Mouse (Mus musculus) c-Kit-positive CD71-positive TER-119-negative erythroid progenitor cells, embryonic 14.5 days (primary cell): ENCODE measurements at regions not wholly inside any gene's neighbourhood (a gene's known extent, or its start where the extent isn't known, plus 50 kb on each side); places are given as distances from the start of the nearest gene placed in this dataset.

Experiments
- DNase-seq: peaks from one replicate; pipeline ENCODE4 v3.0.0-alpha.2; 2013; ENCODE audit warnings: low read depth

- DNase-seq, result no peak
Observed at GRCm38 (mm10) chr12:68879425-68879824, 279.6 kb downstream of the Rps29 start.

- DNase-seq, result no peak
Observed at GRCm38 (mm10) chr12:68871259-68871658, 287.7 kb downstream of the Rps29 start.

GRCm38 (mm10) chr12:68862991-68863356 lies 296.0 kb downstream of the Rps29 start:
- DNase-seq, result no peak

GRCm38 (mm10) chr12:68862313-68862990 lies 296.5 kb downstream of the Rps29 start:
- no peak for DNase-seq

- no peak for DNase-seq
Observed at GRCm38 (mm10) chr12:68860332-68860731, 298.7 kb downstream of the Rps29 start.

- DNase-seq, result no peak
Observed at GRCm38 (mm10) chr12:68849616-68850140, 309.3 kb downstream of the Rps29 start.

GRCm38 (mm10) chr12:68840815-68841214 lies 318.2 kb downstream of the Rps29 start:
- DNase-seq, result no peak

- DNase-seq, result no peak
Observed at GRCm38 (mm10) chr12:68840156-68840555, 318.8 kb downstream of the Rps29 start.

- no peak for DNase-seq
Observed at GRCm38 (mm10) chr12:68836023-68836422, 323.0 kb downstream of the Rps29 start.

GRCm38 (mm10) chr12:68833914-68834313 lies 325.1 kb downstream of the Rps29 start:
- DNase-seq, result no peak

- DNase-seq, result no peak
Observed at GRCm38 (mm10) chr12:68829404-68829803, 329.6 kb downstream of the Rps29 start.

- DNase-seq, result no peak
Observed at GRCm38 (mm10) chr12:68827549-68828249, 331.3 kb downstream of the Rps29 start.

GRCm38 (mm10) chr12:68794396-68794795 lies 364.6 kb downstream of the Rps29 start:
- DNase-seq, result no peak

GRCm38 (mm10) chr12:68783636-68784035 lies 375.4 kb downstream of the Rps29 start:
- DNase-seq, result no peak

- no peak for DNase-seq
Observed at GRCm38 (mm10) chr12:68775503-68775902, 383.5 kb downstream of the Rps29 start.

GRCm38 (mm10) chr12:68774800-68775199 lies 384.2 kb downstream of the Rps29 start:
- DNase-seq, result no peak

GRCm38 (mm10) chr12:68758263-68759020 lies 400.5 kb downstream of the Rps29 start:
- no peak for DNase-seq

- DNase-seq, result no peak
Observed at GRCm38 (mm10) chr12:68728882-68729281, 430.1 kb downstream of the Rps29 start.

GRCm38 (mm10) chr12:68718946-68719345 lies 440.0 kb downstream of the Rps29 start:
- no peak for DNase-seq

GRCm38 (mm10) chr12:68694275-68695267 lies 464.4 kb downstream of the Rps29 start:
- DNase-seq, result no peak

- no peak for DNase-seq
Observed at GRCm38 (mm10) chr12:68688262-68688661, 470.7 kb downstream of the Rps29 start.
